Mouse (Mus musculus): Measurements from ENCODE around the gene Gm20388.

GRCm38 (mm10) chr8:120510863-120511457 lies 600.3 kb downstream of the Gm20388 start:
- TF ChIP-seq POLR2A (IDR thresholded peaks at IDR 0.05; ENCODE audit: low read depth, low read length) = no peak
- no peak for TF ChIP-seq CTCF (conservative IDR thresholded peaks at IDR 0.05; ENCODE audit: insufficient read depth, insufficient read length, low read depth, low read length)

Measured in kidney, adult 2 months (tissue).